Mouse (Mus musculus) forebrain, embryonic 15.5 days (tissue): ENCODE data around the gene Klhdc9. TPM values are rescaled to one million over a fixed set of nuclear protein-coding genes. Genes with fewer than 3 reads are reported as not detected.
"Not testable (repeated sequence)": the region's sequence is repeated elsewhere in the genome, so short reads cannot be mapped to it uniquely, and the experiment has no call there.

Experiments
- ATAC-seq: fragments of 200-750 bp; cut with Nextera tagmentation; replicated peaks from 2 replicates; pipeline ENCODE4 v1.8.0; 2017; ENCODE audit warnings: mild to moderate bottlenecking, moderate TSS enrichment, moderate library complexity
- H3K27ac ChIP-seq: fragments of 300-500 bp; sonication (generic); replicated peaks from 2 replicates; pipeline ENCODE4 v1.5.1; 2015; ENCODE audit warnings: mild to moderate bottlenecking, inconsistent platforms
- H3K27me3 ChIP-seq: fragments of 300-500 bp; sonication (generic); 2 replicates; pipeline ENCODE4 v1.6.1; 2015; ENCODE audit warnings: inconsistent platforms
- H3K36me3 ChIP-seq: fragments of 300-500 bp; sonication (generic); 2 replicates; pipeline ENCODE4 v1.6.1; 2015; ENCODE audit warnings: mild to moderate bottlenecking, inconsistent platforms
- H3K4me1 ChIP-seq: fragments of 300-500 bp; sonication (generic); 2 replicates; pipeline ENCODE4 v1.6.1; 2015; ENCODE audit warnings: inconsistent platforms
- H3K4me2 ChIP-seq: fragments of 300-500 bp; sonication (generic); replicated peaks from 2 replicates; pipeline ENCODE4 v1.6.1; 2015; ENCODE audit warnings: mild to moderate bottlenecking, inconsistent platforms
- H3K4me3 ChIP-seq: fragments of 300-500 bp; sonication (generic); 2 replicates; pipeline ENCODE4 v1.5.1; 2015; ENCODE audit warnings: mild to moderate bottlenecking, inconsistent platforms
- H3K9ac ChIP-seq: fragments of 300-500 bp; sonication (generic); replicated peaks from 2 replicates; pipeline ENCODE4 v1.6.1; 2015; ENCODE audit warnings: mild to moderate bottlenecking, inconsistent platforms
- H3K9me3 ChIP-seq: fragments of 300-500 bp; sonication (generic); 2 replicates; pipeline ENCODE4 v1.6.1; 2016; ENCODE audit warnings: inconsistent platforms
- WGBS: fragments of 180-500 bp; shearing (Covaris S2); methylation state at CpG from one replicate; pipeline ENCODE4 v1.1.7; 2015; ENCODE audit warnings: mixed read lengths; 5-methylcytosine and 5-hydroxymethylcytosine counted together
- polyA plus RNA-seq: library from polyadenylated mRNA; unstranded; fragments of >200 nt; fragmentation: Nextera tagmentation; extraction: Ambion mirVana; gene quantifications from 2 replicates; pipeline ENCODE4 v1.2.1, GENCODE M21; 2015

The Klhdc9 gene
- polyA plus RNA-seq, 1 experiment from 2014 or later = 3.8 TPM

- not testable (repeated sequence) for H3K4me2 ChIP-seq, H3K4me3 ChIP-seq, H3K9me3 ChIP-seq, H3K36me3 ChIP-seq, H3K27ac ChIP-seq, H3K27me3 ChIP-seq, H3K9ac ChIP-seq, ATAC-seq
- H3K4me1 ChIP-seq = peaks cover 39% of the 10 kb centered on the region
- 89% methylated on average over 4 of the region's 4 CpGs for WGBS
Observed at GRCm38 (mm10) chr1:171326588-171326987, 34.0 kb downstream of the Klhdc9 start.

GRCm38 (mm10) chr1:171325571-171325970 is 35.0 kb downstream of the Klhdc9 start:
- Histone ChIP-seq H3K27ac (no peak overlapping the region), H3K4me2 (no peak overlapping the region), H3K4me1 (peaks cover 29% of the 10 kb centered on the region), H3K9me3 (no peaks in the 10 kb centered on the region), H3K4me3 (no peak overlapping the region), H3K27me3 (no peaks in the 10 kb centered on the region), H3K9ac (no peak overlapping the region), H3K36me3 (0 out of 2 replicates have a peak, but pooled peaks cover 3% of the 10 kb centered on the region)
- ATAC-seq = no peak
- 90% methylated on average over 2 of the region's 2 CpGs for WGBS

GRCm38 (mm10) chr1:171322012-171322411 is 38.6 kb downstream of the Klhdc9 start:
- H3K4me3 ChIP-seq = no peak overlapping the region
- no peak for ATAC-seq
- WGBS = 79% methylated on average over 1 of the region's 1 CpGs
- no peak overlapping the region for H3K4me2 ChIP-seq
- peaks cover 10% of the 10 kb centered on the region for H3K4me1 ChIP-seq
- H3K27ac ChIP-seq = no peak overlapping the region
- H3K9me3 ChIP-seq = no peaks in the 10 kb centered on the region
- H3K27me3 ChIP-seq = no peaks in the 10 kb centered on the region
- no peak overlapping the region for H3K9ac ChIP-seq
- 0 out of 2 replicates have a peak, but pooled peaks cover 3% of the 10 kb centered on the region for H3K36me3 ChIP-seq

- H3K27me3 ChIP-seq = no peaks in the 10 kb centered on the region
- no peak overlapping the region for H3K4me3 ChIP-seq
- ATAC-seq = no peak
- peaks cover 6% of the 10 kb centered on the region for H3K4me1 ChIP-seq
- no peaks in the 10 kb centered on the region for H3K9me3 ChIP-seq
- H3K9ac ChIP-seq = no peak overlapping the region
- 0 out of 2 replicates have a peak, but pooled peaks cover 3% of the 10 kb centered on the region for H3K36me3 ChIP-seq
- H3K27ac ChIP-seq = no peak overlapping the region
- no peak overlapping the region for H3K4me2 ChIP-seq
Observed at GRCm38 (mm10) chr1:171321415-171321814, 39.2 kb downstream of the Klhdc9 start.

GRCm38 (mm10) chr1:171320151-171320550 is 40.4 kb downstream of the Klhdc9 start:
- 12% methylated on average over 5 of the region's 5 CpGs for WGBS
- ATAC-seq = no peak
- no peak overlapping the region for H3K4me2 ChIP-seq
- H3K27me3 ChIP-seq = no peaks in the 10 kb centered on the region
- 0 out of 2 replicates have a peak, but pooled peaks cover 3% of the 10 kb centered on the region for H3K36me3 ChIP-seq
- no peak overlapping the region for H3K9ac ChIP-seq
- no peak overlapping the region for H3K27ac ChIP-seq
- H3K9me3 ChIP-seq = no peaks in the 10 kb centered on the region
- H3K4me1 ChIP-seq = no peaks in the 10 kb centered on the region
- no peak overlapping the region for H3K4me3 ChIP-seq

- Histone ChIP-seq H3K4me3 (no peak overlapping the region), H3K4me2 (no peak overlapping the region), H3K4me1 (no peaks in the 10 kb centered on the region), H3K36me3 (no peaks in the 10 kb centered on the region), H3K27ac (no peak overlapping the region), H3K9ac (no peak overlapping the region), H3K9me3 (no peaks in the 10 kb centered on the region), H3K27me3 (no peaks in the 10 kb centered on the region)
- ATAC-seq = no peak
- WGBS = 9% methylated on average over 7 of the region's 7 CpGs
Observed at GRCm38 (mm10) chr1:171319748-171320147, 40.9 kb downstream of the Klhdc9 start.

GRCm38 (mm10) chr1:171309321-171309720 is 51.3 kb downstream of the Klhdc9 start:
- H3K4me1 ChIP-seq = no peaks in the 10 kb centered on the region
- 78% methylated on average over 2 of the region's 2 CpGs for WGBS
- H3K9me3 ChIP-seq = no peaks in the 10 kb centered on the region
- no peaks in the 10 kb centered on the region for H3K36me3 ChIP-seq
- no peak overlapping the region for H3K4me3 ChIP-seq
- no peaks in the 10 kb centered on the region for H3K27me3 ChIP-seq
- no peak overlapping the region for H3K27ac ChIP-seq
- H3K4me2 ChIP-seq = no peak overlapping the region
- ATAC-seq = no peak
- H3K9ac ChIP-seq = no peak overlapping the region

Other genes with a start within 250 kb of the Klhdc9 start
- 4.0 and 10.3 TPM in 2 replicates for gene Cfap126, start 246.9 kb downstream of the Klhdc9 start, polyA plus RNA-seq
- gene Sdhc, start 210.2 kb downstream of the Klhdc9 start, polyA plus RNA-seq = 211 and 213 TPM in 2 replicates
- gene Mpz, start 210.1 kb downstream of the Klhdc9 start, polyA plus RNA-seq = 0.23 TPM in 1 of 2 replicates, not detected in the other
- gene Pcp4l1, start 164.5 kb downstream of the Klhdc9 start, polyA plus RNA-seq = 7.1 and 9.8 TPM in 2 replicates
- 0.22 and 0.38 TPM in 2 replicates for gene Nr1i3, start 146.8 kb downstream of the Klhdc9 start, polyA plus RNA-seq
- 42.0 and 46.6 TPM in 2 replicates for gene Tomm40l, start 138.3 kb downstream of the Klhdc9 start, polyA plus RNA-seq
- 1.8 and 4.2 TPM in 2 replicates for gene Apoa2, start 135.7 kb downstream of the Klhdc9 start, polyA plus RNA-seq
- 19.6 and 22.0 TPM in 2 replicates for gene Fcer1g, start 126.4 kb downstream of the Klhdc9 start, polyA plus RNA-seq
- gene Adamts4, start 110.4 kb downstream of the Klhdc9 start, polyA plus RNA-seq = 8.1 and 8.3 TPM in 2 replicates
- 215 and 221 TPM in 2 replicates for gene Ndufs2, start 109.4 kb downstream of the Klhdc9 start, polyA plus RNA-seq
- 107 and 111 TPM in 2 replicates for gene B4galt3, start 90.5 kb downstream of the Klhdc9 start, polyA plus RNA-seq
- 46.5 and 53.1 TPM in 2 replicates for gene Ppox, start 79.6 kb downstream of the Klhdc9 start, polyA plus RNA-seq
- 132 and 135 TPM in 2 replicates for gene Usp21, start 72.8 kb downstream of the Klhdc9 start, polyA plus RNA-seq
- gene Ufc1, start 65.8 kb downstream of the Klhdc9 start, polyA plus RNA-seq = 105 and 110 TPM in 2 replicates
- 56.6 and 57.3 TPM in 2 replicates for gene Dedd, start 31.7 kb downstream of the Klhdc9 start, polyA plus RNA-seq
- gene Nit1, start 15.2 kb downstream of the Klhdc9 start, polyA plus RNA-seq = 57.8 and 62.0 TPM in 2 replicates
- gene Pfdn2, start 15.1 kb downstream of the Klhdc9 start, polyA plus RNA-seq = 146 and 149 TPM in 2 replicates
- 0.49 and 0.74 TPM in 2 replicates for gene Nectin4, start 9.3 kb upstream of the Klhdc9 start, polyA plus RNA-seq
- 0.61 and 0.71 TPM in 2 replicates for gene Arhgap30, start 28.2 kb upstream of the Klhdc9 start, polyA plus RNA-seq
- gene Usf1, start 50.5 kb upstream of the Klhdc9 start, polyA plus RNA-seq = 229 and 235 TPM in 2 replicates
- 12.3 and 13.0 TPM in 2 replicates for gene Tstd1, start 58.1 kb upstream of the Klhdc9 start, polyA plus RNA-seq
- gene F11r, start 76.7 kb upstream of the Klhdc9 start, polyA plus RNA-seq = 9.6 and 10.1 TPM in 2 replicates
- gene Alyref2, start 142.7 kb upstream of the Klhdc9 start, polyA plus RNA-seq = 31.8 and 32.8 TPM in 2 replicates
- not detected in 2 replicates for gene Itln1, start 174.5 kb upstream of the Klhdc9 start, polyA plus RNA-seq
- not detected in 2 replicates for gene Cd244a, start 198.4 kb upstream of the Klhdc9 start, polyA plus RNA-seq
- 0.37 TPM in 1 of 2 replicates, not detected in the other for gene Ly9, start 246.6 kb upstream of the Klhdc9 start, polyA plus RNA-seq